Comparison of ENCODE assay signal across 24 mouse cellular contexts in genomic region chr13:21861608-21862007, GRCm38 (mm10). TPM values are rescaled to one million over a fixed set of nuclear protein-coding genes. Genes with fewer than 3 reads are reported as not detected.
DNase-seq lines count a peak whose midpoint lies in the region; ATAC-seq and TF ChIP-seq lines count a peak whose summit lies in the region.
"Had no signal": no experiment of that assay in that cellular context is flagged by ENCODE, and none has a peak within 500 bp of the region (broad histone marks: within the 10 kb centered on the region; RNA-seq: fewer than 3 reads in every experiment).

No protein-coding gene starts in this region.

- H3K4me1 ChIP-seq in hindbrain, embryonic 10.5 days (replicated peaks), result peaks cover 7% of the 10 kb centered on the region
- no peaks in the 10 kb centered on the region for H3K4me1 ChIP-seq in hindbrain, embryonic 16.5 days (ENCODE audit: control insufficient read depth, insufficient read depth, low read depth, low read length)
- H3K4me1 ChIP-seq in testis, adult 2 months (ENCODE audit: control insufficient read depth, insufficient read depth, low read length), result no peaks in the 10 kb centered on the region; the same call in none of the 2 replicates
- peaks cover 3% of the 10 kb centered on the region; the same call in 1 of the 2 replicates for H3K4me1 ChIP-seq in embryonic facial prominence, embryonic 10.5 days
- H3K4me1 ChIP-seq: forebrain, embryonic 13.5 days; hindbrain, embryonic 13.5 days; lung, embryonic 15.5 days; neural tube, embryonic 13.5 days; stomach, embryonic 15.5 days had no signal

- no peaks in the 10 kb centered on the region for H3K9me3 ChIP-seq in hindbrain, embryonic 10.5 days
- no peaks in the 10 kb centered on the region for H3K9me3 ChIP-seq in hindbrain, embryonic 16.5 days (ENCODE audit: control insufficient read depth, low read length)
- 0 out of 2 replicates have a peak, but pooled peaks cover 2% of the 10 kb centered on the region for H3K9me3 ChIP-seq in embryonic facial prominence, embryonic 10.5 days
- H3K9me3 ChIP-seq: forebrain, embryonic 13.5 days; hindbrain, embryonic 13.5 days; lung, embryonic 15.5 days; neural tube, embryonic 13.5 days; stomach, embryonic 15.5 days had no signal

- no peak overlapping the region for H3K4me2 ChIP-seq in hindbrain, embryonic 16.5 days (ENCODE audit: low read length)
- H3K4me2 ChIP-seq: forebrain, embryonic 13.5 days; hindbrain, embryonic 13.5 days; lung, embryonic 15.5 days; neural tube, embryonic 13.5 days; stomach, embryonic 15.5 days had no signal

- no peak overlapping the region for H3K9ac ChIP-seq in hindbrain, embryonic 16.5 days (ENCODE audit: low read depth, low read length)
- H3K9ac ChIP-seq: forebrain, embryonic 13.5 days; hindbrain, embryonic 13.5 days; liver, embryonic 14.5 days; lung, embryonic 15.5 days; neural tube, embryonic 13.5 days; stomach, embryonic 15.5 days had no signal

- no peaks in the 10 kb centered on the region for H3K36me3 ChIP-seq in hindbrain, embryonic 10.5 days
- H3K36me3 ChIP-seq in hindbrain, embryonic 16.5 days (ENCODE audit: control insufficient read depth, insufficient read depth, low read length), result no peaks in the 10 kb centered on the region
- no peaks in the 10 kb centered on the region for H3K36me3 ChIP-seq in testis, adult 2 months (ENCODE audit: control insufficient read depth, insufficient read depth, low read length)
- no peaks in the 10 kb centered on the region for H3K36me3 ChIP-seq in embryonic facial prominence, embryonic 10.5 days (replicated peaks)
- H3K36me3 ChIP-seq: hindbrain, embryonic 13.5 days; lung, embryonic 15.5 days; neural tube, embryonic 13.5 days; stomach, embryonic 15.5 days had no signal

- no peak overlapping the region for H3K27ac ChIP-seq in hindbrain, embryonic 10.5 days
- H3K27ac ChIP-seq in hindbrain, embryonic 16.5 days (ENCODE audit: low read depth, low read length), result no peak overlapping the region
- H3K27ac ChIP-seq in testis, adult 2 months (ENCODE audit: control insufficient read depth, insufficient read depth, low read depth, low read length), result no peak overlapping the region
- no peak overlapping the region for H3K27ac ChIP-seq in embryonic facial prominence, embryonic 10.5 days (replicated peaks)
- H3K27ac ChIP-seq: forebrain, embryonic 13.5 days; hindbrain, embryonic 13.5 days; liver, embryonic 14.5 days; lung, embryonic 15.5 days; macrophage; neural tube, embryonic 13.5 days; stomach, embryonic 15.5 days had no signal

- no peak for ATAC-seq in hindbrain, embryonic 16.5 days
- ATAC-seq: forebrain, embryonic 13.5 days had no signal

- TF ChIP-seq POLR2A in testis, adult 2 months (IDR thresholded peaks at IDR 0.05; ENCODE audit: control insufficient read depth, low read depth, low read length), result peak; percentile 80; the same call in 1 of the 2 replicates

- 18% methylated on average over 5 of the region's 5 CpGs for WGBS in hindbrain, embryonic 10.5 days
- 19% methylated on average over 5 of the region's 5 CpGs for WGBS in hindbrain, embryonic 16.5 days
- 15% methylated on average over 5 of the region's 5 CpGs for WGBS in embryonic facial prominence, embryonic 10.5 days

- 0 out of 2 replicates have a peak, but pooled peaks cover 4% of the 10 kb centered on the region for H3K27me3 ChIP-seq in hindbrain, embryonic 10.5 days (ENCODE audit: insufficient read depth, poor library complexity, severe bottlenecking)
- H3K27me3 ChIP-seq in hindbrain, embryonic 16.5 days (replicated peaks; ENCODE audit: control insufficient read depth, insufficient read depth, low read length), result no peaks in the 10 kb centered on the region
- no peaks in the 10 kb centered on the region for H3K27me3 ChIP-seq in testis, adult 2 months (ENCODE audit: control insufficient read depth, insufficient read depth, low read length)
- no peaks in the 10 kb centered on the region for H3K27me3 ChIP-seq in embryonic facial prominence, embryonic 10.5 days (replicated peaks; ENCODE audit: low read depth, poor library complexity, severe bottlenecking)
- H3K27me3 ChIP-seq: forebrain, embryonic 13.5 days; hindbrain, embryonic 13.5 days; lung, embryonic 15.5 days; stomach, embryonic 15.5 days had no signal

- peak; percentile 46 for DNase-seq in hindbrain, embryonic 10.5 days (ENCODE audit: low spot score)
- DNase-seq in testis, postnatal 14 days (ENCODE audit: low spot score), result no peak
- peak; percentile 54 for DNase-seq in embryonic facial prominence, embryonic 10.5 days (ENCODE audit: low spot score)
- DNase-seq in natural killer cell, adult 2 months (ENCODE audit: low spot score in 2 of 2), result no peak
- no peak for DNase-seq in thymus, postnatal 10 days (ENCODE audit: low spot score in 2 of 2)
- DNase-seq: cerebellum, adult 8-10 months; gastrocnemius, postnatal 36 days; kidney, adult 8-10 months; kidney, postnatal 25 days; right cerebral cortex, postnatal 25 days had no signal

- H3K4me3 ChIP-seq in hindbrain, embryonic 10.5 days, result no peak overlapping the region
- H3K4me3 ChIP-seq in hindbrain, embryonic 16.5 days (ENCODE audit: low read length), result no peak overlapping the region
- no peak overlapping the region; the same call in 1 of the 2 replicates for H3K4me3 ChIP-seq in testis, adult 2 months (ENCODE audit: control insufficient read depth, low read depth, low read length)
- no peak overlapping the region for H3K4me3 ChIP-seq in embryonic facial prominence, embryonic 10.5 days
- H3K4me3 ChIP-seq: forebrain, embryonic 13.5 days; hindbrain, embryonic 13.5 days; lung, embryonic 15.5 days; neural tube, embryonic 13.5 days; stomach, embryonic 15.5 days had no signal

- no peak for TF ChIP-seq CTCF in testis, adult 2 months (IDR thresholded peaks at IDR 0.05; ENCODE audit: control insufficient read depth, insufficient read depth, insufficient replicate concordance, low read depth, low read length)

RNA-seq across cellular contexts. Expression of gene Hist1h2br, which starts 28.1 kb away (rescaled TPM):
- polyA plus RNA-seq in hindbrain, embryonic 10.5 days (2016; fragmentation: Nextera tagmentation; extraction: Ambion mirVana), result 19.3 and 21.2 TPM in 2 replicates
- 3.8 and 4.2 TPM in 2 replicates for polyA plus RNA-seq in hindbrain, embryonic 16.5 days (2015; fragmentation: Nextera tagmentation; extraction: Ambion mirVana)
- 26.8 and 30.6 TPM in 2 replicates for polyA plus RNA-seq in testis, adult 2 months (2012; rRNA removed)
- 21.7 and 24.2 TPM in 2 replicates for polyA plus RNA-seq in embryonic facial prominence, embryonic 10.5 days (2016; fragmentation: Nextera tagmentation; extraction: Ambion mirVana)
- polyA plus RNA-seq: macrophage had no signal

RNA-seq across cellular contexts. Expression of gene Hist1h2ap, which starts 28.3 kb away (rescaled TPM):
- polyA plus RNA-seq in hindbrain, embryonic 10.5 days (2016; fragmentation: Nextera tagmentation; extraction: Ambion mirVana), result 6,234 and 6,449 TPM in 2 replicates
- 530 and 568 TPM in 2 replicates for polyA plus RNA-seq in hindbrain, embryonic 16.5 days (2015; fragmentation: Nextera tagmentation; extraction: Ambion mirVana)
- polyA plus RNA-seq in testis, adult 2 months (2012; rRNA removed), result 7.4 and 12.0 TPM in 2 replicates
- polyA plus RNA-seq in embryonic facial prominence, embryonic 10.5 days (2016; fragmentation: Nextera tagmentation; extraction: Ambion mirVana), result 6,093 and 6,114 TPM in 2 replicates

RNA-seq across cellular contexts. Expression of gene Hist1h4n, which starts 29.6 kb away (rescaled TPM):
- 9.7 and 10.0 TPM in 2 replicates for polyA plus RNA-seq in hindbrain, embryonic 10.5 days (2016; fragmentation: Nextera tagmentation; extraction: Ambion mirVana)
- 2.9 and 4.2 TPM in 2 replicates for polyA plus RNA-seq in hindbrain, embryonic 16.5 days (2015; fragmentation: Nextera tagmentation; extraction: Ambion mirVana)
- 32.2 and 38.8 TPM in 2 replicates for polyA plus RNA-seq in testis, adult 2 months (2012; rRNA removed)
- 9.3 and 10.5 TPM in 2 replicates for polyA plus RNA-seq in embryonic facial prominence, embryonic 10.5 days (2016; fragmentation: Nextera tagmentation; extraction: Ambion mirVana)
- polyA plus RNA-seq: macrophage had no signal

RNA-seq across cellular contexts. Expression of gene Hist1h4m, which starts 50.1 kb away (rescaled TPM):
- not detected in 2 replicates for polyA plus RNA-seq in hindbrain, embryonic 10.5 days (2016; fragmentation: Nextera tagmentation; extraction: Ambion mirVana)
- polyA plus RNA-seq in hindbrain, embryonic 16.5 days (2015; fragmentation: Nextera tagmentation; extraction: Ambion mirVana), result not detected in 2 replicates
- polyA plus RNA-seq in testis, adult 2 months (2012; rRNA removed), result not detected in 2 replicates
- not detected in 2 replicates for polyA plus RNA-seq in embryonic facial prominence, embryonic 10.5 days (2016; fragmentation: Nextera tagmentation; extraction: Ambion mirVana)
- polyA plus RNA-seq: C2C12; forebrain, embryonic 13.5 days; heart, postnatal 0 days; hindbrain, embryonic 13.5 days; intestine, embryonic 14.5 days; limb, embryonic 14.5 days; liver, embryonic 14.5 days; lung, embryonic 15.5 days; macrophage; neural tube, embryonic 13.5 days; spleen, adult 2 months had no signal

RNA-seq across cellular contexts. Expression of gene Hist1h2ao, which starts 51.3 kb away (rescaled TPM):
- 2.3 TPM in 1 of 2 replicates, not detected in the other for polyA plus RNA-seq in hindbrain, embryonic 10.5 days (2016; fragmentation: Nextera tagmentation; extraction: Ambion mirVana)
- polyA plus RNA-seq in hindbrain, embryonic 16.5 days (2015; fragmentation: Nextera tagmentation; extraction: Ambion mirVana), result not detected in 2 replicates
- not detected in 2 replicates for polyA plus RNA-seq in testis, adult 2 months (2012; rRNA removed)
- not detected in 2 replicates for polyA plus RNA-seq in embryonic facial prominence, embryonic 10.5 days (2016; fragmentation: Nextera tagmentation; extraction: Ambion mirVana)
- polyA plus RNA-seq: C2C12; forebrain, embryonic 13.5 days; heart, postnatal 0 days; hindbrain, embryonic 13.5 days; intestine, embryonic 14.5 days; limb, embryonic 14.5 days; lung, embryonic 15.5 days; macrophage; neural tube, embryonic 13.5 days; spleen, adult 2 months had no signal

Comparison
In these comparisons a context has a peak if more than half of its experiments do, and no peak if none do; other contexts are left out.
1. DNase-seq: peak in hindbrain, embryonic 10.5 days (single experiment) and embryonic facial prominence, embryonic 10.5 days (single experiment); none in testis, postnatal 14 days (single experiment), natural killer cell, adult 2 months (0 of 2) and thymus, postnatal 10 days (0 of 2).
2. RNA of gene Hist1h2ap, which starts 28.3 kb away (polyA plus RNA-seq): 6,234 to 6,449 TPM in hindbrain, embryonic 10.5 days, 6,093 to 6,114 TPM in embryonic facial prominence, embryonic 10.5 days and 530 to 568 TPM in hindbrain, embryonic 16.5 days; 7.4 to 12.0 TPM in testis, adult 2 months; every median in the first group is over 10 times any median in the second.